Mouse (Mus musculus): Measurements from ENCODE around the gene Cox10. TPM values are rescaled to one million over a fixed set of nuclear protein-coding genes. Genes with fewer than 3 reads are reported as not detected.

Cox10 gene
- polyA plus RNA-seq, 1 experiment: 0.88 TPM

GRCm38 (mm10) chr11:64018165-64018564, 61.1 kb downstream of the Cox10 start:
- H3K4me3 ChIP-seq (replicated peaks): no peak overlapping the region
- TF ChIP-seq TAL1 (IDR thresholded peaks at IDR 0.05; ENCODE audit: low read length) (no peak), GATA1 (IDR thresholded peaks at IDR 0.05; ENCODE audit: low read length) (no peak)
- no peaks in the 10 kb centered on the region for H3K36me3 ChIP-seq (ENCODE audit: control insufficient read depth)
- no peaks in the 10 kb centered on the region for H3K9me3 ChIP-seq (ENCODE audit: control insufficient read depth, low read length)
- H3K27me3 ChIP-seq (ENCODE audit: control insufficient read depth): no peaks in the 10 kb centered on the region
- H3K4me1 ChIP-seq (ENCODE audit: control insufficient read depth): peaks cover 16% of the 10 kb centered on the region

DNA sequence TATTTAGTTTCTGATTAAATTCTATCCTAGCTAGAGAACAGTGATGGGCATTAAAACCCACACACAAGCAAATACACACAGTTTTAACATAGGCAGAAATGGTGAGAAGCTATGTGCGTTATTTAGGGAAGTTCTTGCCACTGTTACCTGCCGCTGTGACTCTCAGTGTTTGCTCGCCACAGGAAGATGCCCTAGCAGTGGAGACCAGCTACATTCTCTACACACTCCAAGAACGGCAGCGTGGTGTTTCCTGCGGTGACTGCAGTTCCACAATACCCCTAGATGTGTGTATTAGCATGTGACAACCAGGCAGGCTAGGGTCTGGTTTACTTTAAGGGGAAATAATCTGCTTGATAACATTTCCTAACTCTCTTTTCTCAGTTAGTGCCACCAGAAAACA, 64.0 kb downstream of the Cox10 start:
- no peak overlapping the region for H3K4me3 ChIP-seq (replicated peaks)
- H3K4me1 ChIP-seq (ENCODE audit: control insufficient read depth): peaks cover 26% of the 10 kb centered on the region
- no peaks in the 10 kb centered on the region for H3K27me3 ChIP-seq (ENCODE audit: control insufficient read depth)
- no peaks in the 10 kb centered on the region for H3K9me3 ChIP-seq (ENCODE audit: control insufficient read depth, low read length)
- no peaks in the 10 kb centered on the region for H3K36me3 ChIP-seq (ENCODE audit: control insufficient read depth)
- TF ChIP-seq GATA1 (IDR thresholded peaks at IDR 0.05; ENCODE audit: low read length): no peak
- no peak for TF ChIP-seq TAL1 (IDR thresholded peaks at IDR 0.05; ENCODE audit: low read length)

DNA sequence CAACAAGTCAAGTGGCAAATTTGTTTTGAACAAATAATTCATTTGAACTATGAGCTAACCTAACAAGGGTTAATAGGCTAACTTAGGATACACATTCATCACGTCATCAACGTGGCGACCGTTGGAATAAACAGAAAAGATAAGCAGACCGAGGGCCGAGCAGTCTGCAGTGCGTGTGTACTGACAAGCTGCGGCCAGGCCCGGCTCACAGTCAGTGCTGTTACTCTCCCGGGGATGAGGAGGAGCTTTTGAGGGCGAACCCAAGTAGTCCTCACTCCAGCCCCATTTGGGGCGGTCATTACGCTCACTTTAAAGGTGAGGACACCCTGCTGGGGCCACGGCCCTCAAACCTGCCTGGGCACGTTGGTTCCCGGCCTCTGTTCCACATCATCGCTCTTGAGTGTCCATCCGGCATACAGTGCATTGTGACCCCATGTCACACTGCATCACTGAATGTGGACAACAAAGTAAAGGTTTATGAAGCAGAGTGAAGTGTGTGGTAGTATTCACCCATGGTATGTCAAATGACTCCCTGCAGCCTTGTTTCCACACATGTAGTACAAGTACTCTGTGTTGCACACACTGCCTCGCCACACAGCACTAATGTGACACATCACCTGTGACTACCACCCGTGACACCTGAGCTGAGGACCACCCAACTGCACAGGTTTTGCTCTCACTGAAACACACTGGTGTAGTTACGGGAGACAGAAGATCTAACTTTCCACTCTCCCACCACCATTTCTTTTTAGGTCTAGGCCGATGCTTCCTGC, 68.4 kb downstream of the Cox10 start:
- Histone ChIP-seq H3K36me3 (ENCODE audit: control insufficient read depth) (no peaks in the 10 kb centered on the region), H3K4me1 (ENCODE audit: control insufficient read depth) (peaks cover 22% of the 10 kb centered on the region), H3K4me3 (replicated peaks) (peak overlapping the region; percentile 14), H3K9me3 (ENCODE audit: control insufficient read depth, low read length) (no peaks in the 10 kb centered on the region), H3K27me3 (ENCODE audit: control insufficient read depth) (no peaks in the 10 kb centered on the region)
- TF ChIP-seq TAL1 (IDR thresholded peaks at IDR 0.05; ENCODE audit: low read length) (no peak), GATA1 (IDR thresholded peaks at IDR 0.05; ENCODE audit: low read length) (no peak)

GRCm38 (mm10) chr11:64004152-64004551, 75.1 kb downstream of the Cox10 start:
- Histone ChIP-seq H3K9me3 (ENCODE audit: control insufficient read depth, low read length) (no peaks in the 10 kb centered on the region), H3K27me3 (ENCODE audit: control insufficient read depth) (no peaks in the 10 kb centered on the region), H3K4me1 (ENCODE audit: control insufficient read depth) (peaks cover 32% of the 10 kb centered on the region), H3K4me3 (replicated peaks) (no peak overlapping the region), H3K36me3 (ENCODE audit: control insufficient read depth) (no peaks in the 10 kb centered on the region)
- TF ChIP-seq GATA1 (IDR thresholded peaks at IDR 0.05; ENCODE audit: low read length): no peak
- TF ChIP-seq TAL1 (IDR thresholded peaks at IDR 0.05; ENCODE audit: low read length): no peak

DNA sequence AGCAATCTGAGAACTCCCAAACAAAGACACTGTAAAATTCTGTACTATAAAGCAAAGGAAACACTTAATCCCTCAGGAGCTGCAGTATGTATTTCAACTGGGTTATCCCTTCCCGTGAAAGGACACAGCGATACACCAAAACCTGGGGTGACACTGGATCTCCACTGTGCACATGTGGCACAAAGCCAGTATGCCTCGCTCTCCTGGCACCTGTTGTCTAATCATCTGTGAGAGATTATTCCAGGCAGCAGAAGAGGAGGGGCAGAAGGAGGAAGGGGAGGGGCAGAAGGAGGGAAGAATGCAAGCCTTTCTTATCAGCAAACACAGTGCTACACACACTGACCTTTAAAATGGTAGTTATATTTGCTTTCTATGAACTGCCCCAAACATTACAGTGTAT, 75.8 kb downstream of the Cox10 start:
- H3K36me3 ChIP-seq (ENCODE audit: control insufficient read depth): no peaks in the 10 kb centered on the region
- no peak for TF ChIP-seq TAL1 (IDR thresholded peaks at IDR 0.05; ENCODE audit: low read length)
- no peak for TF ChIP-seq GATA1 (IDR thresholded peaks at IDR 0.05; ENCODE audit: low read length)
- H3K4me1 ChIP-seq (ENCODE audit: control insufficient read depth): peaks cover 32% of the 10 kb centered on the region
- no peaks in the 10 kb centered on the region for H3K9me3 ChIP-seq (ENCODE audit: control insufficient read depth, low read length)
- no peak overlapping the region for H3K4me3 ChIP-seq (replicated peaks)
- H3K27me3 ChIP-seq (ENCODE audit: control insufficient read depth): no peaks in the 10 kb centered on the region

GRCm38 (mm10) chr11:64002629-64003028, 76.6 kb downstream of the Cox10 start:
- Histone ChIP-seq H3K9me3 (ENCODE audit: control insufficient read depth, low read length) (no peaks in the 10 kb centered on the region), H3K4me3 (replicated peaks) (no peak overlapping the region), H3K4me1 (ENCODE audit: control insufficient read depth) (peaks cover 32% of the 10 kb centered on the region), H3K36me3 (ENCODE audit: control insufficient read depth) (peaks cover 3% of the 10 kb centered on the region), H3K27me3 (ENCODE audit: control insufficient read depth) (no peaks in the 10 kb centered on the region)
- no peak for TF ChIP-seq GATA1 (IDR thresholded peaks at IDR 0.05; ENCODE audit: low read length)
- no peak for TF ChIP-seq TAL1 (IDR thresholded peaks at IDR 0.05; ENCODE audit: low read length)

DNA sequence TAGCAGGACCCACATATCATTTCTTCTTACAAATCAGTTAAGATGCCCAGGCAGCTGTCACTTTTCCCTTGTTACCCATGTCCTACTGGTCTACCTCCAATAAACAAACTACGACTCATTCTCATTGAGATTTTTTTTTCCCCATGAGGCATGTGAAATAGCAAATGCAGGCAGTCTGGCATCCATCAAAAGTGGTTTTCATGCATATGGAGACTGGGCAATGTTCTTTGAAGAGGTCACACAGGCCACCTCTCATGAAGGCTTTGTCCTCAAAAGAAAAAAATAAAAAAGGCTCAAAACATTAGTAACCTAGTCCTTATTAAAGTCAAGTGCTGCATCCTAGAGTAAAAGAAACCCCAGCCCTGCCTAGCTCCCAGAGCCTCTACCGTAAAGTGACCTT, 78.2 kb downstream of the Cox10 start:
- H3K4me3 ChIP-seq (replicated peaks): no peak overlapping the region
- TF ChIP-seq TAL1 (IDR thresholded peaks at IDR 0.05; ENCODE audit: low read length) (no peak), GATA1 (IDR thresholded peaks at IDR 0.05; ENCODE audit: low read length) (no peak)
- H3K36me3 ChIP-seq (ENCODE audit: control insufficient read depth): peaks cover 5% of the 10 kb centered on the region
- H3K27me3 ChIP-seq (ENCODE audit: control insufficient read depth): no peaks in the 10 kb centered on the region
- peaks cover 27% of the 10 kb centered on the region for H3K4me1 ChIP-seq (ENCODE audit: control insufficient read depth)
- H3K9me3 ChIP-seq (ENCODE audit: control insufficient read depth, low read length): no peaks in the 10 kb centered on the region

GRCm38 (mm10) chr11:64000200-64000794, 79.0 kb downstream of the Cox10 start:
- TF ChIP-seq TAL1 (IDR thresholded peaks at IDR 0.05; ENCODE audit: low read length) (no peak), GATA1 (IDR thresholded peaks at IDR 0.05; ENCODE audit: low read length) (no peak)

DNA sequence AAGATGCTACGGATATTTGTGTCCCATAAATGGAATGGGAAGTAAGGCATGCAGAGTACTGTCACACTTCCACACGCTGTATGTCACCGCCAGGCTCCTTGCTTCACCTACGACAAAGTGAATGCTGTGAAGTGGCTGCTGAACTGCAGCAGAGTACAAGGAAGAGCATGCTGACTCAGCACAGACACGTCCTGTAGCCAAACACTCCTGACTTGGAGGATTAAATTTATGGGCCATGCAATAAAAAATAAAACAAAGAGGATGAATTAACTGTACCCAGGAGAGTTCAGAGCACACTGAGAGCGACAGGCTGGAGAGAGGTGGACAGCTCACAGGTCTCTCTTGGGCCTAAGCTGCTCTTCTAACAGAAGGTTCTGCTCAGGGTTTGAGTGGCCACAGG, 79.8 kb downstream of the Cox10 start:
- Histone ChIP-seq H3K36me3 (ENCODE audit: control insufficient read depth) (peaks cover 5% of the 10 kb centered on the region), H3K4me3 (replicated peaks) (no peak overlapping the region), H3K4me1 (ENCODE audit: control insufficient read depth) (peaks cover 27% of the 10 kb centered on the region), H3K9me3 (ENCODE audit: control insufficient read depth, low read length) (no peaks in the 10 kb centered on the region), H3K27me3 (ENCODE audit: control insufficient read depth) (no peaks in the 10 kb centered on the region)
- TF ChIP-seq GATA1 (IDR thresholded peaks at IDR 0.05; ENCODE audit: low read length) (no peak), TAL1 (IDR thresholded peaks at IDR 0.05; ENCODE audit: low read length) (no peak)

More at GRCm38 (mm10) chr11:64000200-64000794, 79.0 kb downstream of the Cox10 start:
- no peaks in the 10 kb centered on the region for H3K27me3 ChIP-seq (ENCODE audit: control insufficient read depth)
- H3K36me3 ChIP-seq (ENCODE audit: control insufficient read depth): peaks cover 5% of the 10 kb centered on the region
- H3K4me1 ChIP-seq (ENCODE audit: control insufficient read depth): peaks cover 27% of the 10 kb centered on the region
- no peaks in the 10 kb centered on the region for H3K9me3 ChIP-seq (ENCODE audit: control insufficient read depth, low read length)
- H3K4me3 ChIP-seq (replicated peaks): no peak overlapping the region
